Mouse (Mus musculus) urinary bladder, adult 2 months (tissue): ENCODE results near the gene Gm21905. TPM values are rescaled to one million over a fixed set of nuclear protein-coding genes. Genes with fewer than 3 reads are reported as not detected.

ENCODE experiments used
- polyA plus RNA-seq: library from polyadenylated mRNA; depleted of rRNA; stranded (reverse); fragments of >200 nt; gene quantifications from 2 replicates; pipeline ENCODE4 v1.2.3, GENCODE M21; 2012; rRNA removed

Gene Gm21905
- polyA plus RNA-seq, 1 experiment: not detected

Other genes starting within 250 kb of the Gm21905 start
- 6.0 and 6.7 TPM in 2 replicates for gene Atp8a1, start 99.0 kb downstream of the Gm21905 start, polyA plus RNA-seq
- gene Gm5108, start 4.8 kb downstream of the Gm21905 start, polyA plus RNA-seq: not detected in 2 replicates
- gene Grxcr1, start 85.4 kb upstream of the Gm21905 start, polyA plus RNA-seq: not detected in 2 replicates